Mouse (Mus musculus): ENCODE results near the gene Trim10.

DNA sequence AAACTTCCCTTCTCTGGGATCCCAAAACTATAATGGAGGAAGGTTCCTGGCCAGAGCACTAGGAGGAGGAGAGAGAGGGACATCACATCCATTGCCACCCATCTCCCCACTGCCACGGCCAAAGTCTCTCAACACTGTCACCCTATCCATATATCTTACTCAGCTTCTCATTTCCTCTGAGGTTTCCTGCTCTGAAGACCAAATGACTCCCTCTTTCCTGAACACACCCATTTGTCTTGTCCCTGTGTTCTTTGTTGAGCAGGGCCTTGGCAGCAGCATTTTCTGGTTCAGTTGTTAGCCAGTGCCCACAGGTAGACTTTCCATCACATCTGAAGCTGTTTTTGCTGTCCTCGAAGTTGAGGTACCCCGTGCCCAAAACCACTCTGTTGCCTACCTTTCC, 11.2 kb upstream of the Trim10 start:
- TF ChIP-seq POLR2A (IDR thresholded peaks at IDR 0.05; ENCODE audit: insufficient read depth, low read depth, low read length) (no peak), CTCF (IDR thresholded peaks at IDR 0.05) (no peak)

All from heart, adult 2 months (tissue).